Mouse (Mus musculus) MEL (cell line): ENCODE data around the gene Ginm1. TPM values are rescaled to one million over a fixed set of nuclear protein-coding genes. Genes with fewer than 3 reads are reported as not detected.

Experiments used
- DNase-seq: peaks from one replicate; pipeline ENCODE4 v3.0.0; 2011; ENCODE audit warnings: low read depth, low spot score
- H3K27ac ChIP-seq: 2 replicates; pipeline ENCODE4 v1.5.1; 2012; ENCODE audit warnings: low read depth, mild to moderate bottlenecking, control low read depth, low read length, moderate library complexity; ENCODE audit not compliant: control insufficient read depth
- H3K27me3 ChIP-seq, 2 experiments: fragments of 150-350 bp in 1 of 2; sonication (generic) in 1 of 2; 2 replicates each; pipeline ENCODE4 v1.6.1; 2012; ENCODE audit warnings: low read length in 2 of 2, mild to moderate bottlenecking in 2 of 2, improper control_type of control experiment in 1 of 2, moderate library complexity in 1 of 2; ENCODE audit not compliant: insufficient read depth in 2 of 2, control insufficient read depth in 1 of 2
- H3K36me3 ChIP-seq, 2 experiments: 2 replicates each; pipeline ENCODE4 v1.6.1; 2012 to 2014; ENCODE audit warnings: low read length in 2 of 2, improper control_type of control experiment in 1 of 2, inconsistent platforms in 1 of 2, mild to moderate bottlenecking in 1 of 2; ENCODE audit not compliant: insufficient read depth in 2 of 2, control insufficient read depth in 1 of 2
- H3K4me1 ChIP-seq, 2 experiments: fragments of 150-350 bp in 1 of 2; sonication (generic) in 1 of 2; 2 replicates each; pipeline ENCODE4 v1.6.1; 2012; ENCODE audit warnings: low read length in 2 of 2, improper control_type of control experiment in 1 of 2, mild to moderate bottlenecking in 1 of 2; ENCODE audit not compliant: insufficient read depth in 2 of 2, control insufficient read depth in 1 of 2
- H3K4me3 ChIP-seq, 2 experiments: fragments of 150-350 bp in 1 of 2; sonication (generic) in 1 of 2; 2 replicates each; pipeline ENCODE4 v1.5.1; 2012; ENCODE audit warnings: low read depth in 2 of 2, low read length in 2 of 2, mild to moderate bottlenecking in 2 of 2, moderate library complexity in 2 of 2, control low read depth in 1 of 2, improper control_type of control experiment in 1 of 2; ENCODE audit not compliant: control insufficient read depth in 1 of 2, insufficient read depth in 1 of 2
- H3K79me2 ChIP-seq: 2 replicates; pipeline ENCODE4 v1.6.1; 2012; ENCODE audit warnings: mild to moderate bottlenecking, low read length, moderate library complexity; ENCODE audit not compliant: control insufficient read depth, poor library complexity, insufficient read depth
- H3K9ac ChIP-seq: 2 replicates; pipeline ENCODE4 v1.6.1; 2012; ENCODE audit warnings: low read depth, mild to moderate bottlenecking, control low read depth, low read length, moderate library complexity; ENCODE audit not compliant: control insufficient read depth, poor library complexity, severe bottlenecking
- H3K9me3 ChIP-seq: fragments of 150-350 bp; sonication (generic); replicated peaks from 2 replicates; pipeline ENCODE4 v1.6.1; 2012; ENCODE audit warnings: mild to moderate bottlenecking, low read length, improper control_type of control experiment, moderate library complexity; ENCODE audit not compliant: insufficient read depth
- CHD1 ChIP-seq: IDR thresholded peaks from 2 replicates; pipeline ENCODE4 v1.6.1; 2012; ENCODE audit warnings: low read depth, mild to moderate bottlenecking, inconsistent platforms, low read length, improper control_type of control experiment
- CHD2 ChIP-seq: IDR thresholded peaks from 2 replicates; pipeline ENCODE4 v1.6.1; 2011; ENCODE audit warnings: low read length, improper control_type of control experiment
- CTCF ChIP-seq, 3 experiments: IDR thresholded peaks in 2 of 3; conservative IDR thresholded peaks in 1 of 3; 2 replicates each; pipeline ENCODE4 v1.5.1; 2011 to 2012; ENCODE audit warnings: low read length in 3 of 3, low read depth in 2 of 3, mild to moderate bottlenecking in 2 of 3, improper control_type of control experiment in 1 of 3, inconsistent platforms in 1 of 3, mixed read lengths in 1 of 3, moderate library complexity in 1 of 3; ENCODE audit not compliant: control insufficient read depth in 1 of 3, insufficient read depth in 1 of 3, poor library complexity in 1 of 3, severe bottlenecking in 1 of 3
- KAT2A ChIP-seq: conservative IDR thresholded peaks from 2 replicates; pipeline ENCODE4 v1.6.1; 2012; ENCODE audit warnings: low read depth, low read length, improper control_type of control experiment, inconsistent platforms
- MAFK ChIP-seq: IDR thresholded peaks from 2 replicates; pipeline ENCODE4 v1.6.1; 2011; ENCODE audit warnings: low read depth, mild to moderate bottlenecking, low read length, improper control_type of control experiment, borderline replicate concordance
- MAX ChIP-seq: IDR thresholded peaks from 2 replicates; pipeline ENCODE4 v1.6.1; 2011; ENCODE audit warnings: low read length, improper control_type of control experiment
- MEF2A ChIP-seq: IDR thresholded peaks from 2 replicates; pipeline ENCODE4 v1.6.1; 2014; ENCODE audit warnings: low read depth, mild to moderate bottlenecking, inconsistent platforms, low read length, improper control_type of control experiment; ENCODE audit not compliant: poor library complexity, insufficient replicate concordance, severe bottlenecking; ENCODE audit errors: extremely low read depth
- MXI1 ChIP-seq: IDR thresholded peaks from 2 replicates; pipeline ENCODE4 v1.6.1; 2011; ENCODE audit warnings: mild to moderate bottlenecking, low read depth, low read length, improper control_type of control experiment
- POLR2AphosphoS5 ChIP-seq: IDR thresholded peaks from 2 replicates; pipeline ENCODE4 v1.6.1; 2012; ENCODE audit warnings: low read depth, borderline replicate concordance, mild to moderate bottlenecking, inconsistent platforms, low read length, moderate library complexity, mixed read lengths
- RAD21 ChIP-seq: IDR thresholded peaks from 2 replicates; pipeline ENCODE4 v1.6.1; 2011; ENCODE audit warnings: mild to moderate bottlenecking, low read depth, low read length, improper control_type of control experiment
- RCOR1 ChIP-seq: IDR thresholded peaks from 2 replicates; pipeline ENCODE4 v1.6.1; 2012; ENCODE audit warnings: low read depth, mild to moderate bottlenecking, inconsistent platforms, low read length, improper control_type of control experiment
- SIN3A ChIP-seq: IDR thresholded peaks from 2 replicates; pipeline ENCODE4 v1.6.1; 2012; ENCODE audit warnings: low read length, improper control_type of control experiment, inconsistent platforms
- SMC3 ChIP-seq: IDR thresholded peaks from 2 replicates; pipeline ENCODE4 v1.6.1; 2011; ENCODE audit warnings: low read depth, low read length, improper control_type of control experiment
- TAL1 ChIP-seq: IDR thresholded peaks from 2 replicates; pipeline ENCODE4 v1.6.1; 2012; ENCODE audit warnings: mild to moderate bottlenecking, inconsistent platforms, low read length, moderate library complexity, mixed read lengths
- TBP ChIP-seq: IDR thresholded peaks from 2 replicates; pipeline ENCODE4 v1.8.0; 2011; ENCODE audit warnings: low read depth, low read length, improper control_type of control experiment
- ZC3H11A ChIP-seq: IDR thresholded peaks from 2 replicates; pipeline ENCODE4 v1.6.1; 2012; ENCODE audit warnings: low read depth, mild to moderate bottlenecking, inconsistent platforms, low read length, improper control_type of control experiment
- ZMIZ1 ChIP-seq: IDR thresholded peaks from 2 replicates; pipeline ENCODE4 v1.6.1; 2012; ENCODE audit warnings: low read depth, mild to moderate bottlenecking, inconsistent platforms, low read length, improper control_type of control experiment, moderate library complexity
- polyA plus RNA-seq, 2 experiments: library from polyadenylated mRNA; stranded (reverse) in 1 of 2; unstranded in 1 of 2; fragments of >175 nt in 1 of 2; fragments of >200 nt in 1 of 2; gene quantifications; 2 replicates each; pipeline versions ENCODE4 v1.2.1 to v1.2.4; 2012; ENCODE audit warnings: low replicate concordance in 2 of 2, low read depth in 1 of 2; ENCODE audit not compliant: insufficient read length in 2 of 2, insufficient read depth in 1 of 2, missing spikeins in 1 of 2
- total RNA-seq: library from RNA; depleted of rRNA; stranded (reverse); fragments of 300-350 nt; gene quantifications from 2 replicates; pipeline ENCODE4 v1.2.3, GENCODE M21; 2012

Ginm1 gene
- total and polyA plus RNA-seq, 3 experiments = 9.2 to 13.8 TPM; not detected in 1

GRCm38 (mm10) chr10:7772769-7773168 is 19.9 kb downstream of the Ginm1 start:
- Histone ChIP-seq H3K36me3 (peaks cover 0 to 5% of the 10 kb centered on the region in 2 experiments; a peak in 1 of 4 replicates), H3K4me3 (no peak overlapping the region), H3K27me3 (no peaks in the 10 kb centered on the region), H3K27ac (no peak overlapping the region), H3K9ac (no peak overlapping the region), H3K9me3 (no peaks in the 10 kb centered on the region)
- DNase-seq = no peak
- TF ChIP-seq CHD2 (no peak), CTCF (IDR thresholded peaks at IDR 0.05 in 2 of 3, conservative IDR thresholded peaks at IDR 0.05 in 1 of 3; ENCODE audit: control insufficient read depth in 1 of 3, insufficient read depth in 1 of 3, low read depth in 2 of 3, low read length in 3 of 3, poor library complexity in 1 of 3, severe bottlenecking in 1 of 3) (no peak), RCOR1 (no peak), CHD1 (no peak), ZMIZ1 (no peak), MAFK (no peak), MAX (no peak), MXI1 (no peak), RAD21 (no peak), ZC3H11A (no peak), MEF2A (no peak), TAL1 (no peak), POLR2AphosphoS5 (no peak), SMC3 (no peak), TBP (no peak), SIN3A (no peak), KAT2A (no peak)
- TF ChIP-seq, all 39 proteins: peak for 0
- Histone ChIP-seq H3K4me1 (no peaks in the 10 kb centered on the region), H3K79me2 (no peaks in the 10 kb centered on the region)

GRCm38 (mm10) chr10:7772346-7772745 is 20.3 kb downstream of the Ginm1 start:
- Histone ChIP-seq H3K9ac (no peak overlapping the region), H3K9me3 (no peaks in the 10 kb centered on the region), H3K79me2 (no peaks in the 10 kb centered on the region), H3K27me3 (no peaks in the 10 kb centered on the region), H3K36me3 (peaks cover 0 to 5% of the 10 kb centered on the region in 2 experiments; a peak in 1 of 4 replicates), H3K4me3 (no peak overlapping the region), H3K4me1 (no peaks in the 10 kb centered on the region), H3K27ac (no peak overlapping the region)
- TF ChIP-seq MAX (no peak), POLR2AphosphoS5 (no peak), MXI1 (no peak)
- no peak for DNase-seq
